Mouse (Mus musculus) neural tube, embryonic 11.5 days (tissue): Measurements from ENCODE around the gene Fbf1. TPM values are rescaled to one million over a fixed set of nuclear protein-coding genes. Genes with fewer than 3 reads are reported as not detected.

Experiments used
- ATAC-seq: fragments of 200-750 bp; cut with Nextera tagmentation; 2 replicates; pipeline ENCODE4 v1.8.0; 2017; ENCODE audit warnings: moderate number of reproducible peaks, mild to moderate bottlenecking, moderate TSS enrichment, moderate library complexity; ENCODE audit not compliant: insufficient read depth, low FRiP score, low TSS enrichment
- DNase-seq: peaks from one replicate; pipeline ENCODE4 v3.0.0-alpha.2; 2015; ENCODE audit warnings: low spot score
- H3K27ac ChIP-seq: fragments of 300-500 bp; sonication (generic); 2 replicates; pipeline ENCODE4 v1.5.1; 2014; ENCODE audit warnings: low read depth, mild to moderate bottlenecking, low read length
- H3K27me3 ChIP-seq: fragments of 300-500 bp; sonication (generic); 2 replicates; pipeline ENCODE4 v1.6.1; 2014; ENCODE audit warnings: mild to moderate bottlenecking, low read length, mixed read lengths; ENCODE audit not compliant: control insufficient read depth, insufficient read depth
- H3K36me3 ChIP-seq: fragments of 300-500 bp; sonication (generic); 2 replicates; pipeline ENCODE4 v1.6.1; 2014; ENCODE audit warnings: mild to moderate bottlenecking, low read length, moderate library complexity, mixed read lengths; ENCODE audit not compliant: control insufficient read depth, insufficient read depth
- H3K4me1 ChIP-seq: fragments of 300-500 bp; sonication (generic); 2 replicates; pipeline ENCODE4 v1.6.1; 2014; ENCODE audit warnings: low read length, mixed read lengths; ENCODE audit not compliant: control insufficient read depth, insufficient read depth
- H3K4me2 ChIP-seq: fragments of 300-500 bp; sonication (generic); 2 replicates; pipeline ENCODE4 v1.6.1; 2014; ENCODE audit warnings: low read depth, mild to moderate bottlenecking, moderate library complexity
- H3K4me3 ChIP-seq: fragments of 300-500 bp; sonication (generic); 2 replicates; pipeline ENCODE4 v1.5.1; 2014; ENCODE audit warnings: low read depth, low read length
- H3K9ac ChIP-seq: fragments of 300-500 bp; sonication (generic); 2 replicates; pipeline ENCODE4 v1.6.1; 2014; ENCODE audit warnings: mild to moderate bottlenecking, low read length
- H3K9me3 ChIP-seq: fragments of 300-500 bp; sonication (generic); 2 replicates; pipeline ENCODE4 v1.6.1; 2016; ENCODE audit warnings: low read length; ENCODE audit not compliant: control insufficient read depth
- WGBS: fragments of 180-500 bp; shearing (Covaris S2); extraction: QIAGEN DNeasy Blood & Tissue Kit; methylation state at CpG from one replicate; pipeline ENCODE4 v1.1.7; 2014; 5-methylcytosine and 5-hydroxymethylcytosine counted together
- polyA plus RNA-seq: library from polyadenylated mRNA; unstranded; fragments of >200 nt; fragmentation: Nextera tagmentation; extraction: Ambion mirVana; gene quantifications from 2 replicates; pipeline ENCODE4 v1.2.1, GENCODE M21; 2014

The Fbf1 gene
- polyA plus RNA-seq, 1 experiment from 2014 or later = 37.0 TPM

GRCm38 (mm10) chr11:116133497-116133896 is 34.5 kb downstream of the Fbf1 start:
- H3K4me2 ChIP-seq = no peak overlapping the region
- no peaks in the 10 kb centered on the region for H3K27me3 ChIP-seq
- no peaks in the 10 kb centered on the region for H3K9me3 ChIP-seq
- H3K36me3 ChIP-seq = peaks cover 8% of the 10 kb centered on the region
- no peak overlapping the region for H3K4me3 ChIP-seq
- H3K4me1 ChIP-seq = peaks cover 14% of the 10 kb centered on the region
- ATAC-seq (no peak), DNase-seq (no peak)
- no peak overlapping the region for H3K27ac ChIP-seq
- WGBS = 64% methylated on average over 5 of the region's 5 CpGs
- no peak overlapping the region for H3K9ac ChIP-seq

GRCm38 (mm10) chr11:116132366-116133333 is 35.3 kb downstream of the Fbf1 start:
- Histone ChIP-seq H3K27ac (no peak overlapping the region), H3K4me2 (no peak overlapping the region), H3K4me3 (no peak overlapping the region), H3K4me1 (peaks cover 13% of the 10 kb centered on the region), H3K36me3 (peaks cover 8% of the 10 kb centered on the region), H3K9ac (no peak overlapping the region), H3K27me3 (no peaks in the 10 kb centered on the region), H3K9me3 (no peaks in the 10 kb centered on the region)
- WGBS = 78% methylated on average over 16 of the region's 16 CpGs
- ATAC-seq (no peak), DNase-seq (no peak)

- WGBS = 80% methylated on average over 15 of the region's 15 CpGs
- Histone ChIP-seq H3K4me1 (peaks cover 16% of the 10 kb centered on the region), H3K9ac (peak overlapping the region; percentile 18; the same call in 1 of the 2 replicates)
Observed at GRCm38 (mm10) chr11:116131349-116132170, 36.4 kb downstream of the Fbf1 start.

GRCm38 (mm10) chr11:116130488-116131205 is 37.3 kb downstream of the Fbf1 start, which contains the start of gene Trim65:
TSS of gene Trim65 (minus strand) at chr11:116131128.
- no peaks in the 10 kb centered on the region for H3K27me3 ChIP-seq
- H3K9ac ChIP-seq = peak within 1 kb of the TSS; percentile 76
- peaks cover 8% of the 10 kb centered on the region for H3K36me3 ChIP-seq
- 2% methylated on average over 65 of the region's 69 CpGs for WGBS
- peak; percentile 60 for ATAC-seq
- no peaks in the 10 kb centered on the region for H3K9me3 ChIP-seq
- H3K27ac ChIP-seq = peak within 1 kb of the TSS; percentile 78
- H3K4me1 ChIP-seq = peaks cover 16% of the 10 kb centered on the region
- DNase-seq = peak; percentile 92
- peak within 1 kb of the TSS; percentile 45 for H3K4me3 ChIP-seq
- peak within 1 kb of the TSS; percentile 76 for H3K4me2 ChIP-seq

More at GRCm38 (mm10) chr11:116131349-116132170, 36.4 kb downstream of the Fbf1 start:
- Histone ChIP-seq H3K27me3 (no peaks in the 10 kb centered on the region), H3K36me3 (peaks cover 8% of the 10 kb centered on the region), H3K9me3 (no peaks in the 10 kb centered on the region), H3K4me2 (peak overlapping the region; percentile 76), H3K27ac (no peak overlapping the region), H3K4me3 (no peak overlapping the region)
- ATAC-seq (no peak), DNase-seq (no peak)

DNA sequence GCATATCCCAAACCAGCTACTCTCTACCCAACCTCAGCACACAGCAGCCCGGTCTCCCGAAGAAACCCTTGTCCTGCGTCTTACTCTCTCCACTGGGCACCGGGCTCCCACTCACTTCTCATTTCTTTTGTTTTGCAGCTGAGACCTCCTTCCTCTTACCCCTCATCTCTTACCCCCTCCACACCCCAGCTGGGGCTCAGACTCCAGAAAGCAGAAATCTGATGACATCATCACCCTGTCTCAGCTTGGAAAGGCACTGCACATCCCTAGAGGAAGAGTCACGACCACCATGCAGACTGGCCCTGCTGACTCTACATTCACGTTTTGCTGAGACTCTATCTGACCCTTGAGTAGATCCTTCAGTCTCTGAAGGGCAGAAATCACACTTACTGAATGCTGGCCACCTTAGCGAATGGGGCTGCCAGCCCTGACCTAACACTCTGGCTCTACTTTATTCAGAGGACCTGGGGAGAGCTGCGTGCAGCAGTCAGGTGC is 37.9 kb downstream of the Fbf1 start:
- ATAC-seq = 0 out of 2 replicates have a peak, but pooled peaks have one; percentile 22
- H3K4me2 ChIP-seq = peak overlapping the region; percentile 76
- peaks cover 8% of the 10 kb centered on the region for H3K36me3 ChIP-seq
- no peaks in the 10 kb centered on the region for H3K9me3 ChIP-seq
- DNase-seq = no peak
- peak overlapping the region; percentile 45 for H3K4me3 ChIP-seq
- peak overlapping the region; percentile 76 for H3K9ac ChIP-seq
- WGBS = 45% methylated on average over 8 of the region's 8 CpGs
- peak overlapping the region; percentile 78; the same call in 1 of the 2 replicates for H3K27ac ChIP-seq
- peaks cover 16% of the 10 kb centered on the region for H3K4me1 ChIP-seq
- no peaks in the 10 kb centered on the region for H3K27me3 ChIP-seq

DNA sequence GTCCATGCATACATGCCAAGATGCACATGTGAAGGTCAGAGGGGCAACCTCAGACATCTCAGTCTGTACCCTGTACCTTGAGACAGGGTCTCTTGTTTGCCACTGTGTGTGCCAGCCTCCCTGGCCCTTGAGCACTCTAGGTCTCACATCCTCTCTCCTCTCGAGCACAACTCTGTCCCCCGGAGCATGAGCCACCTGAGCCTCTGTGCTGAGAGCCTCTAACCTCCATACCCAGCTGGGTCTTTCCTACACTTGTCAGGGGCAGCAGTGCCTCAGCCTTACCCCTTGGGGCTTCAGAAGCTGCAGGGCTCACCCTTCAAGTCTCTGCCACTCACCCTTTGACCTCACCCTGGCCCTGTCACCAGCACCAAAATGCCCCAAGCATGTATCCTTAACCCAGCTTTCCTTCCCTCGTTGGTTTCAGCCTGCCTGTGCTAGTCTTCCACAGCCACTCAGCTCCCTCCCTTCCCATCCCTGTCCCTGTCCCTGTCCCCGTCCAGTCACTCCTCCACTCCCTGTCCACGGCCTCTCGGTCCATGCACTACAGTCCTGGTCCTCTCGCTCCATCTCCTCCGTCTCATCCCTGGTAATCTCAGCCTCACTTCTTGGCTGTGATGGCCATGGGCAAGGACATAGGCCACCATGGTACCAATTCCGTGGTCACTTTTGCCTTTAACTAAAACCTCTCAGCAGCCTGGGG is 38.7 kb downstream of the Fbf1 start:
- Histone ChIP-seq H3K4me2 (no peak overlapping the region), H3K4me3 (no peak overlapping the region), H3K4me1 (peaks cover 16% of the 10 kb centered on the region), H3K27me3 (no peaks in the 10 kb centered on the region), H3K9ac (no peak overlapping the region), H3K27ac (no peak overlapping the region), H3K36me3 (peaks cover 5% of the 10 kb centered on the region), H3K9me3 (no peaks in the 10 kb centered on the region)
- DNase-seq (no peak), ATAC-seq (no peak)
- 82% methylated on average over 9 of the region's 9 CpGs for WGBS

DNA sequence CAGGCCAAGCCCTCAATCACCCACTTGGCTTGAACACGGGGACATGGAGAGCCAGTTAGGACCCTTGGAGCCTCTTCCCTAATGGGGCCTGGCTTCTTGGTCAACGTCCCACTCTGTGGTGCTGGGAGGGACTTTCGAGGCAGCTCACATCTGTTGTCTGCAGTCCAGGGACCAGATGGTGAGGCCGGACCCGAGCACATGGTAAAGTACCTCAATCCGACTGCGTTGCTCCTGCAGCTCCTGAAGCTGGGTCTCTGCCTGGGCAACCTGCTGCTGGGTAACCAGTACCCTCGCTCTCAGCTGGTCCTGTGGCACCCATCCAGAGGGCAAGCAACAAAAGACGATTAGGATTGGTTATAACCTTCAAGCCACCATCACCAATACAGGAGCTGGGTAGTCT is 40.0 kb downstream of the Fbf1 start:
- Histone ChIP-seq H3K4me1 (peaks cover 16% of the 10 kb centered on the region), H3K27me3 (no peaks in the 10 kb centered on the region), H3K27ac (no peak overlapping the region), H3K9me3 (no peaks in the 10 kb centered on the region), H3K9ac (no peak overlapping the region), H3K4me2 (no peak overlapping the region), H3K4me3 (no peak overlapping the region), H3K36me3 (peaks cover 3% of the 10 kb centered on the region)
- WGBS = 59% methylated on average over 9 of the region's 9 CpGs
- peak; percentile 26 for DNase-seq
- no peak for ATAC-seq
